Mouse (Mus musculus) cerebellum, adult 2 months (tissue): ENCODE data around the gene Srsf4. TPM values are rescaled to one million over a fixed set of nuclear protein-coding genes. Genes with fewer than 3 reads are reported as not detected.
A peak's percentile ranks its signal among the peaks of the same experiment; 100 is the strongest.

Experiments used
- DNase-seq, 2 experiments: peaks; one replicate each; pipeline ENCODE4 v3.0.0; 2021
- H3K27ac ChIP-seq: fragments of 200-500 bp; 2 replicates; pipeline ENCODE4 v1.5.1; 2012; ENCODE audit warnings: low read length, control low read depth, inconsistent platforms; ENCODE audit not compliant: insufficient read depth
- H3K27me3 ChIP-seq: fragments of 200-500 bp; 2 replicates; pipeline ENCODE4 v1.6.1; 2012; ENCODE audit warnings: inconsistent platforms, mild to moderate bottlenecking, low read length, moderate library complexity; ENCODE audit not compliant: control insufficient read depth, insufficient read depth
- H3K4me1 ChIP-seq: fragments of 200-500 bp; 2 replicates; pipeline ENCODE4 v1.6.1; 2011; ENCODE audit warnings: low read length; ENCODE audit not compliant: control insufficient read depth, insufficient read depth
- H3K4me3 ChIP-seq: fragments of 200-500 bp; replicated peaks from 2 replicates; pipeline ENCODE3; 2011; ENCODE audit warnings: mild to moderate bottlenecking, low read depth, low read length, control low read depth; ENCODE audit not compliant: insufficient read depth
- CTCF ChIP-seq: fragments of 200-500 bp; IDR thresholded peaks from 2 replicates; pipeline ENCODE4 v1.5.1; 2011; ENCODE audit warnings: low read depth, mild to moderate bottlenecking, control low read depth, low read length, moderate library complexity, borderline replicate concordance; ENCODE audit not compliant: insufficient read depth
- POLR2A ChIP-seq: fragments of 200-500 bp; IDR thresholded peaks from 2 replicates; pipeline ENCODE4 v1.6.1; 2011; ENCODE audit warnings: low read length, control low read depth, borderline replicate concordance; ENCODE audit not compliant: insufficient read depth
- WGBS: fragments of 180-500 bp; shearing (Covaris S2); methylation state at CpG from one replicate; pipeline ENCODE4 v1.1.7; 2018; 5-methylcytosine and 5-hydroxymethylcytosine counted together
- polyA plus RNA-seq: library from polyadenylated mRNA; depleted of rRNA; stranded (reverse); fragments of >200 nt; gene quantifications from 2 replicates; pipeline ENCODE4 v1.2.3, GENCODE M21; 2012; rRNA removed

Gene Srsf4
- 77.6 and 81.9 TPM in 2 replicates for polyA plus RNA-seq

GRCm38 (mm10) chr4:131873293-131874168 lies at the start of gene Srsf4:
TSS of gene Srsf4 (plus strand) at chr4:131873617.
- WGBS = under 1% methylated on average over 104 of the region's 116 CpGs
- H3K27ac ChIP-seq = peak within 1 kb of the TSS; percentile 96
- peak; percentile 92 to 96 for DNase-seq
- no peaks in the 10 kb centered on the region for H3K27me3 ChIP-seq
- TF ChIP-seq CTCF (no peak), POLR2A (peak; percentile 98)
- peak within 1 kb of the TSS; percentile 73 for H3K4me3 ChIP-seq
- H3K4me1 ChIP-seq = no peaks in the 10 kb centered on the region; the same call in 1 of the 2 replicates

GRCm38 (mm10) chr4:131824939-131825338 lies 48.5 kb upstream of the Srsf4 start:
- no peak for TF ChIP-seq POLR2A
- no peak for TF ChIP-seq CTCF
- no peak overlapping the region for H3K4me3 ChIP-seq
- H3K27me3 ChIP-seq = no peaks in the 10 kb centered on the region
- 62% methylated on average over 3 of the region's 3 CpGs for WGBS
- peaks cover 13% of the 10 kb centered on the region; the same call in 1 of the 2 replicates for H3K4me1 ChIP-seq
- DNase-seq = no peak
- H3K27ac ChIP-seq = no peak overlapping the region

- TF ChIP-seq POLR2A = no peak
- TF ChIP-seq CTCF = peak; percentile 54
- Histone ChIP-seq H3K27ac (no peak overlapping the region), H3K4me1 (peaks cover 11% of the 10 kb centered on the region), H3K27me3 (no peaks in the 10 kb centered on the region), H3K4me3 (no peak overlapping the region)
- DNase-seq = peak in 1 of 2 experiments; percentile 25
- 54% methylated on average over 8 of the region's 8 CpGs for WGBS
These were observed 47.6 kb upstream of the Srsf4 start for GRCm38 (mm10) chr4:131825830-131826229.

GRCm38 (mm10) chr4:131826905-131827304 lies 46.5 kb upstream of the Srsf4 start:
- 51% methylated on average over 6 of the region's 6 CpGs for WGBS
- no peak for DNase-seq
- peaks cover 16% of the 10 kb centered on the region for H3K4me1 ChIP-seq
- H3K27me3 ChIP-seq = no peaks in the 10 kb centered on the region
- no peak overlapping the region for H3K27ac ChIP-seq
- H3K4me3 ChIP-seq = no peak overlapping the region
- TF ChIP-seq CTCF = no peak
- no peak for TF ChIP-seq POLR2A

- TF ChIP-seq CTCF = no peak
- TF ChIP-seq POLR2A = no peak
- Histone ChIP-seq H3K27ac (no peak overlapping the region), H3K4me1 (peaks cover 25% of the 10 kb centered on the region), H3K4me3 (no peak overlapping the region), H3K27me3 (no peaks in the 10 kb centered on the region)
- WGBS = 62% methylated on average over 8 of the region's 8 CpGs
- no peak for DNase-seq
These were observed 44.3 kb upstream of the Srsf4 start for GRCm38 (mm10) chr4:131829123-131829522.

- 27% methylated on average over 5 of the region's 5 CpGs for WGBS
- Histone ChIP-seq H3K27ac (no peak overlapping the region), H3K27me3 (no peaks in the 10 kb centered on the region), H3K4me3 (no peak overlapping the region), H3K4me1 (peaks cover 26% of the 10 kb centered on the region)
- TF ChIP-seq POLR2A = no peak
- DNase-seq = peak in 1 of 2 experiments; percentile 50
These were observed 41.8 kb upstream of the Srsf4 start for GRCm38 (mm10) chr4:131831546-131832045.

GRCm38 (mm10) chr4:131832759-131833407 lies 40.5 kb upstream of the Srsf4 start:
- no peaks in the 10 kb centered on the region for H3K27me3 ChIP-seq
- no peak for TF ChIP-seq CTCF
- TF ChIP-seq POLR2A = no peak
- no peak overlapping the region for H3K27ac ChIP-seq
- peaks cover 28% of the 10 kb centered on the region for H3K4me1 ChIP-seq
- DNase-seq = no peak
- no peak overlapping the region for H3K4me3 ChIP-seq
- 45% methylated on average over 3 of the region's 3 CpGs for WGBS
